Mouse (Mus musculus) lung, postnatal 36 days (tissue): ENCODE measurements around the gene Vamp5.

Experiments used
- DNase-seq: peaks from one replicate; pipeline ENCODE4 v3.0.0; 2022; ENCODE audit warnings: mixed read lengths

Vamp5 gene

DNA sequence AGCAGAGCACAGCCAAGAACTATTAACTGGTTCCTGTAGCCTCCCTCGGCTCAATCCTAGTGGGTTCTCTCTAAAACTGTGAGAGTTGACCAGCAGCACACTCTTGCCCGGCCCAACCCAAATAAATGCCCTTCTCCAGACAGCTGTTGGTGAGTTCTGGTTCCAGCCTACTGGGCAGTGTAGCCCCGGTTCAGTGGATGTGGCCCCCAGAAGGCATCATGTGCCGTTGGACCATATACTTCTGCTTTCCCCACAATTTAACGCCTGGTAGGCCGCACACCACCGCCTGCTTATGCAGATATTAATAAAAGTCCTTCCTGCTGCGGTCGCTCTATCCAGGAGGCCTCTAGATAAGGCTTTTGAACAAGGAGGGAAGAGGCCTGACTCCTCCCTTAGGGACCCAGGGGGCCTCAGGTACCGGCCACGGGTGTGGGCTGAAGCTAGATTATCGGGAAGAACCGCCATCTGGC lies 9.2 kb upstream of the Vamp5 start:
- peak; percentile 52 for DNase-seq

DNA sequence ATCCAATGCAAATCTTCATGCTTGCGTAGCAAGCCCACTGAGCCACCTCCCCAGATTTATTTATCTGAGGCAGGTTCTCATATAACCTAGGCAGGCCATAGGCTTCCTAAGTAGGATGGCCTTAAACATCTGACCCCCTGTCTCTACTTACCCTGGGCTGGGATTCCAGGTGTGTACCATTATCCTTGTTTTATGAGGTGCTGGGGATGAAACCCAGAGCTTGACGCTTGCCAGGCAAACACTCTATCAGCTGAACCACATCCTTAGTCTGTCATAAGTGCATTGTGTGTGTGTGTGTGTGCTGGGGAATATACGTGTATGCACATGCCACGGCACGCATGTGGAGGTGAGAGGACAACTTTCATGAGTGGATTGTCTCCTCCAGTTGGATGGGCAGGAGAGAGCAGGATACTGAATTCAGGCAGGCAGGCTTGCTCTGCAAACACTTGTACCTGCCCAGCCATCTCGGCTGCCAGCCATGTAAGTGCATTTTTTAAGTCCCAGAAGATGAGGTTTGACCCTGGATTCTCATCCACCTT lies 8.6 kb upstream of the Vamp5 start:
- DNase-seq, result no peak

DNA sequence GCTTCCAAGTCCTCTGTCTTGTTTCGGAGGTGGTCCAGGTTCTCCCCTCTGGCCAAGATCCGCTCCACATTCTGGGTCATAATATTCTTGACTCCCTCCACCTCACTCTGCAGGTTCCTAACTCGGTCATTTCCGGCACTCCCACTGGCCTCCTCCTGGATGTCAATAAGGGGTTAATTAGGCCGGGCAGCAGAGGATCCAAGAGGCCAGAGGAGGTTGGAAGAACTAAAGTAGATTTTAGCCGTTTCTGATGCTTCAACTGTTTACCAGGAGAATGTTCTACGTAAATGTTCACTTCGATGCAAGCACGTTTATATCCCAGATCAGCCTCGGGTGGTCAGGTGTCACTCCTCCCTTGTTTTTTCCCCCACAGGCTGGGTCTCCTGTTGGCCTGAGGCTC lies 8.0 kb upstream of the Vamp5 start:
- DNase-seq, result no peak

DNA sequence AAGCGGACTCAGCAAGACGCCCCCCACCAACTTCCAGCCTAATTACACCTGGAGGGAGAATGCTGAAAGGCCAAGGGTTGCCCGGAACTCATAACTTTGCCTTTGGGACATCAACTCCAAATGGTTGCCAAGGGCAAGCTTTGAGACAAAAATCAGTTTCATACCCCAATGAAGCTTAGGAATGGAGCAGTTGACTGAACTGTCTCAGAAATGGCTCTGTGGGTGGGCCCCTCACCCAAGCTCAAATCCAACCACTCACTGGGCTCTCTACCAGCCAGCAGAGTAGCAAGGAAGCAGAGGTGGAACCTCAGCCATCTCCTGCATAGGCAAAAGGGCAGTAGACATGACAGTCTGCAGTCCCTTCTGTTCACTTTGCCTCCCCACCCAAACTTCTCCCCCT lies 7.5 kb upstream of the Vamp5 start:
- no peak for DNase-seq

DNA sequence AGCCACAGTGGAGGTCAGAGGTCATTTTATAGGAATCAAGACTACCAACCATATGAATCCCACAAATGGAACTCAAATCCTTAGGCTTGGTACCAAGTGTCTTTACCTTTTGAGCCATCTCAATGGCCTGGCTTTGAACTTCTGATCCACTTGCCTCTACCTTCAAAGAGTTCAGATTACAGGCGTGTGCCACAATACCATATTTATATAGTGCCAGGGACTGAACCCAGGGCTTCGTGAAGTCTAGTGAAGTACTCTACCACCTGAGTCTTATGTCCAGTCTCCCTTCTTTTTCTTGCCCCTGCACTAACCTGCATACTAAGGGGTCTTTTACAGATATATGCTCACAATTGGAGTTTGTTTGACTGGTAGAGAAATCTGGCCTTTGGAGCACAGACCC lies 6.3 kb upstream of the Vamp5 start:
- DNase-seq, result no peak

DNA sequence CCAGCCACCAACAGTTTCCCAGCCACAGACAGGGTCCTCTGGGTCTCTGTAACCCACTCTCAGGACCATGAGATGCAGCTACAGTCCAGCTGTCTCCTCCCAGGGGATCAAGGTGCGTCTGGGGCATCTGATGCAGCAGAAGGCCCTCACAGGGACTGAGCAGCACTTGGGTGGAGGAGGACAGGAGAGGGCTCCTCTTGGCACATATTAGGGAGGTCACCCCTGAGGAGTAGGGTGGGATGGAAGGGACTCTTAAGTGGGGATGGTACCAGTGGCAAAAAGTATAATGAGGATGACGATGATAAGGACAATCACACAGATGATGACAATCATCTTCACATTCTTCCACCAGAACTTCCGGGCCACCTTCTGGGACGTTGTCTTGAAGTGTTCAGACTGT lies 5.0 kb upstream of the Vamp5 start:
- no peak for DNase-seq

DNA sequence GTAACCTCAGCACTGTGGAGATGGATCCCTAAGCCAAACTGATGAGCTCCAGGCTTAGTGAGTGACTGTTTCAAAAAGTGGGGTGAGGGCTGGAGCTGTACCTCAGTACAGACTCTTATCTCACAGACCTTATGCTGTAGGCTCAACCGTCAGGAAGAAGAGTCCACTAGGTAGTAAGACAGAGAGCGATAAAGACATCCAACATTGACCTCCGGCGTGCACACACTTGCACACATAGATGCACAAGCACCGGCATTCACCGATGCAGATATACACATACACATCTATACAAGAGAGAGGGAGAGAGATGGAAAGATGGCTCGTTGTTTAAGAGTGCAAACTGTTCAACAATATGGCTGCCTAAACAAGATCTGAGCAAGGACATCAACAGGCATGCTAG lies 3.7 kb upstream of the Vamp5 start:
- DNase-seq, result no peak

DNA sequence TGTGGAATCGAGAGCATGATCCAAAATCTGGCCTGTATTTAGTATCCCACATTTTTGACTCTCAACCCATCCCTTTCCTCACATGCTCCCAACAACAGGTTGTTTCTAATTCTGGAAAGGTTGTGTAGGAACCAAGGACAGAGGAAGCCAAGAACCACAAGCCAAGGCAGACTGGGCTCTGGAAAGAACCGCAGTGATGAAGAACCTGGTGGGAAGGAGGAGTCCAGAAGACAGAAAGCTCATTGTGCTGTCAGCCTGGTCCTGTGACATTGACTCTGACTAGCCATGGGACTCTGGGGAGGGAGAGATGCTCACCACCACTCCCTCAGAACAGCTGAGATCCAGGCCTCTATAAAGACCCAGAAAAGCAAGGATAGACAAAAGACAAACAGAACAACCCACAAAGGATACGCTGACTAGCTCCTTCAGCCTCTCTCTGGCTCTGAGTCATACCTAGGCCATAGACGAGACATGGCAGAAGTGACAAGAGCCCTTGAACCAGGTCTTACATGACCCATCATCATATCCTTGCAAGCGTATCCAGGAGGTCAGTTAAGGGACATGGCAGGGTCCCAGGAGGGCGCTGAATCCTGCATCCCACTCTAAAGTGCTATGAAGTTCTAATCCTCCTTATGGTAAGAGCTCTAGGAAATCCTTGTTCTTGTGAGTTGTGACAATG lies 3.0 kb upstream of the Vamp5 start:
- DNase-seq, result no peak

DNA sequence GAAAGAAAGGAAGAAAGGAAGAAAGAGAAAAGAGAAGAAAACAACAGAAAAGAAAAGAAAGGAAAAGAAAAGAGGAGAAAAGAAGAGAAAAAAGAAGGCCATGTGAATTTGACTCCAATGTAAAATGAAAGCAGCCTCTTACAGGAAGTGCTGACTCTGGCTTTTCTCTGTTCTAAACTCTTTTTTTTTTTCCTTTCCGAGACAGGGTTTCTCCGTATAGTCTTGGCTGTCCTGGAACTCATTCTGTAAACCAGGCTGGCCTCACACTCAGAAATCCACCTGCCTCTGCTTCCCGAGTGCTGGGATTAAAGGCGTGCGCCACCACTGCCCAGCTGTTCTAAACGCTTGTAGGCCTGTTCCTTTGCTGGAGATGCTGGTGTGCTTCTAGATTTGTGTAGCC lies 2.2 kb upstream of the Vamp5 start:
- DNase-seq, result no peak

DNA sequence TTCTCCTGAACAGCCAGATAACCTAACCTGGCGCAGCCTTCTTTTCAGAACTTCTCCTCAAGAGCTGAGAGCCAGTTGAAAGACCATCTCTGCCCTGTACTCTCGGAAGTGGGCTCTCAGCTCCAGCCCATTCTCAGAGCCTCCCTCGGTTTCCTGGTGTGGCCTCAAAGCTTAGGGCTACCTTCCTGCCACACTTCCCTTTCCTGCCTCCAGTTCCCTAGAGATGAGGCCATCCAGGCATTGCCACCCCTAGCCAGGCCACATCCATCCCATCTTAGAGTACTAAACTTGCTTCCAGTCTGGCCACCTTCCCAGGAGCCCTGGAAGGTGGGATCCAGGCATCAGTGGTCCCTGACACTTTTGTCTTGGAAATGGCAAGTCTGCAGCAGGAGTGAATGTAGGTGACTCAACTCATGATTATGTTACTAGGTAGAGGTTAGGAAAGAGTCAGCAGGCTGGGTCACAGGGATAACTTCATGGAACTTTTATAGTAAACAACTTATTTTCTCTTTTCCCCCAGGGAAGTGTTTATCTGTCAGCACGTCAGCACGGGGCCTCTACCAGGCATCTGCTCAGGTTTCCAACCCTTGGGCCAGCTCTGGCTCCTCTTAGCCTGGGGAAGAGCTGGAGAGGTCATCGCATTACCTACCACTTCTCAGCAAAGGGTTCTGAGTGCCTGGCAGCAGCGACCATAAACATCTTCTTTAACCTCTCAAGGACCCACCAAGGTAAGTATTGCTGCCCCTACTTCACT lies 714 bp downstream of the Vamp5 start:
- no peak for DNase-seq

DNA sequence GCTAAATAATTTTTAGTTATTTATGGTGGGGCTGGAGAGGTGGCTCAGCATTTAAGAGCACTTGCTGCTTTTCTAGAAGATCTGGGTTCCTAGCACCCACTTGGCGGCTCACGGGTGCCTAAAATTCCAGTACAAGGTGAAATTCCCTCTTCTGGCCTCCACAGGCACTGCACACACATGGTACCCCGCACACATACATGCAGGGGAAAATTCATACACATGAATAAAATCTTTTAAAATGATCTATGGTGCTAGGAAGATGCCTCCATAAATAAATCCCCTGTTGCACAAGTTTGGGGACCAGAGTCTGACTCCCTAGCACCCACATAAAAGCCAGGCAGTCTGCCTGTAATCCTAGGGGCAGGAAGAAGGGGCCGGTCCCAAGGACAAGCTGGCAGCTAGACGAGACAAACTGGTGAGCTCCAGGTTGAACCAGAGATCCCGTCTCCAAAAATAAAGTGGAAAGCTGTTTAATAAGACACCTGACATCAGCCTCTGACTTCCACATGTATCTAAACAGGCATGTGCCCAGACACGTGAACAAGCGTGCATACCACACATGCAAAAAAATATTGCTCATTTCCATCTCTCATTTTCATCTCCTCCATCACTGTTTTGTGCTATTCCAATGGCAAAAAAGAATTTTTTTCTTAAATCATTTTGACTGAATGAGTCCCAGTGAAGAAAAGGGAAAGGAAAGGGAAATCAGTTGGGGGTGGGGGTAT lies 1.6 kb downstream of the Vamp5 start:
- no peak for DNase-seq

DNA sequence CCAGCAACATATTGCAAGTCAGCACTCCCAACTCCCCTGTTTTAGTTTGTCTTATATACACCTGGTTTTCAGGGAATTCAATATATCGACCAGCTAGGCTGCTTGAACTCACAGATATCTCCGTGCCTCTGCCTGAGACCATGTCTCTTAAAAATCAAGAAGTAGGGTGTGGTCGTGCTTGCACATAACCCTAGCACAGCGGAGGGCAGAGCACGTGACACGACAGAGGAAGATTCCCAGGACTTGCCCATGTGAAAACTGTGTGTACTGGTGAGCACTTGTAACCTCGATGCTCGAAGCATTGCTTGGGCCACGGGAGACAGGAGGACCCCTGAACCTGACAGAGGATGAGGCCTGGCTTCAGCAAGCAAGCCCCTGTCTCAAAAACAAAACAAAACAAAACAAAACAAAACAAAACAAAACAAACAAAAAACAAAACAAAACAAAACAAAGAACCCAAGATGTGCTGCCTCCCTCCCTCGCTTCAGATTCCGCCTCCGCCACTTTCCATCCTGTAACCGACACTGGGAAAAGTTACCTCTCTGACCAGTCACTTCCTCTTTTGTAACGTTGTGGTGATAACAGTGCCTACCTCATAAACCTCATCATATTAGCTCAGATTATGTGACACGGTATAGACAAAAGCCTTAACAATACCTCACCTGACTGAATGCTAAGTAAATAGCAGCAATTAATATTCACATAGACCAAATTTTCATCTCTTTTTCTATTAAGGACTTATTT lies 5.3 kb downstream of the Vamp5 start:
- peak; percentile 55 for DNase-seq

DNA sequence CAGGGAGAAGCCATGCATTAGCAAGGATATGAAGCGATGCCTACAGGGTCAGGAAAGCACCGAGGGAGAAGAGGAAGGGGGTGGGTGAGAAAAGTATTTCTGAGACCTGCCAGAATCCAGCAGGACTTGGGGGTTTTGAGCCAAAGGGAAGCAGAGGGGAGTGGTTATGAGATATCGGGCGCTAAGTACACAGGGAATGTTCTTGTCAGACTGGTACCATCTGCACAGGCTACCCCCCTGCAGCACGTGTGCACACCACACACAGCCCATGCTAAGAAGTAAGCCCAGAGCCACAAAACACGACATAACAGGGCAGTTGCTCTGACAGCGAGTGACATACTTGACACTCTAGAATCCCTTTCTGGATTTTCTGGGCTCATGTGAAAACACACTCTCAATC lies 6.1 kb downstream of the Vamp5 start:
- no peak for DNase-seq

DNA sequence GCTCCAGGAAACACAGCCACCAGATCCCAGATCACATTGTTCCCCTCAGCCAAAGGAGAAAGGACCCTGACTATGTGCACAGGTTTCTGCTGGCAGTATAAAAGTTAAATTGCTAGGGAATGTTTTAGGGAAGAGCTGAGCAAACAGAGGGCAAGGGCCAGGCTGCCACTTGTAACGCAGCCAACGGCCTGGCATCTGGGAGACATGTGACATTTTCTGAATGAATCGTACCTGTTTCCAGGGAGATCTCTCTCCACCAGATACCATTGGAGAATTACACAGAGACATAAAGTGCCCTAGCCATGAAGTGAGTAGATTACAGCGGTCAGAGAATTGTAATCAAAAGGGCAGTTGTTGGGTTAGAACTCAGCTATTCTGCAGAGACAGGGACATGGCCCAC lies 7.1 kb downstream of the Vamp5 start:
- DNase-seq, result peak; percentile 64

DNA sequence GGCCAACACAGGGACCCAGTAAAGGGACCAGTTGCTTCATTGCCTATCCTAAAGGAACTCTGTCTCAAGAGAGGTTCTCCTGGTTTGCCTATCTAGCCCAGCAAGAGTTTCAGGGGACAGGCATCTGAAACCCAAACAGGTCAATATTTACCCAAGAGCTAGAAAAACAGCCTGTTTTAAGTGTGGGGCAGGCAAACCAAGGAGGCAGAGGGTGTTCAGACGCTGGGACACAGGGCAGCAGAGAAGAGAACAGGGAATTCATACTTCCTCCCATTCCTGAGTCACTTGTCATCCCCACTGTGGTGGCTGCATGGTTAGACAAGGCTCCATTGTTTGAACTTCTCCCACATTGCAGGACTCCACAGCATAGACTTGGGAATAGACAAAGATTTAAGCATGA lies 8.7 kb downstream of the Vamp5 start:
- DNase-seq, result no peak

DNA sequence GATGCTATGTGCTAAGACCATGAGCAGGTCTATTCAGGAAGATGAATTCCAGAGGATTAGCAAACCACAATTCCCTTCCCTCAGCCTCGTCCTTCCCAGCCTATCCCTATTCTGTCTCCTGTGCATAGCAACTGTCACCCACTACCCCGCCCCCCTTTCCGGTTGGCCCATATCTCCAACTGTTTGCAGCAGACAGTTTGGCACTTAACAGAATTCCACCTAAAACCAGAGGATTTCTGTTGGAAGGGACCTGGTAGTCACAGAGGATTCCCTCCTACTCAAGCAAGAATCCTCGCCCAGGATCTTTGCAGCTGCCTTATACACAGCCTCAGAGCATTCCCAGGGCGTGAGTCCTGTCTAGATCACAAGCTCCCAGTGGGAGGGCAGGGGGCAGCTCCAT lies 9.1 kb downstream of the Vamp5 start:
- DNase-seq, result no peak

DNA sequence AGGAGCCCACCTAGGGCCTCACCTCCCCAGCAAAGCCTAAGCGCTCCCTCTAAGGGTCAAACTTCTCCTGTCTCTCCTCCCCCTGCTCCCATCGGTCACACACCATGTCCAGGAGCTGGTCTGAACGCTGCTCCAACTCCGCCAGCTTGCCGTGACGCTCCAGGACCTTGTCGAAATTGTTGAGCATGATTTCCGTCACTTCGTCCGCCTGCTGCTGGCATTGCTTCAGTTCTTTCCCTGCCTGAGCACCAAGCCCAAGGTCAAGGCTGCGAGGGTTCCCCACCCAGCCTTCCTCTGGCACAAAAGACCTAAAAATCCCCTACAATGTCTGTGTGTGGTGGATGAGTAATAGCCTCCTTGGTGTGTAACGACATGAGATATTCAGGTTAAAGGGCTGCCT lies 10.2 kb downstream of the Vamp5 start:
- DNase-seq, result no peak

DNA sequence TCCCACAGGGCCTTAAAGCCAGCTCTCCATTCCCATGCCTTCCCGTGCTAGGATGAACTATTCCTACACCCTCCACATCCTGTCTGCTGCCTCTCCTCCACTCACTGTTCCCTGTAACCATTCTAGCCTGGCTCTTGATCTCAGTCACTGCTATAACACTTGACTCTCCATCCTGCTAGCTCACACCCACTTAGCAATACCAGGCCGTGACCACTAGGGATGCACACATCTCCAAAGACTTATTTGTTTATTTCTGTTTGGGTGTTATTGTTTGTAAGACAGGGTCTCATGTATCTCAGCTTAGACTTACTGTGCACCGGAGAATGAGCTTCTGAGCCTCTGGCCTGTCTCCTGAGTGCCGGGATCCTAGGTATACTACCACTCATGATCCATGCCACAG lies 10.7 kb downstream of the Vamp5 start:
- DNase-seq, result no peak

DNA sequence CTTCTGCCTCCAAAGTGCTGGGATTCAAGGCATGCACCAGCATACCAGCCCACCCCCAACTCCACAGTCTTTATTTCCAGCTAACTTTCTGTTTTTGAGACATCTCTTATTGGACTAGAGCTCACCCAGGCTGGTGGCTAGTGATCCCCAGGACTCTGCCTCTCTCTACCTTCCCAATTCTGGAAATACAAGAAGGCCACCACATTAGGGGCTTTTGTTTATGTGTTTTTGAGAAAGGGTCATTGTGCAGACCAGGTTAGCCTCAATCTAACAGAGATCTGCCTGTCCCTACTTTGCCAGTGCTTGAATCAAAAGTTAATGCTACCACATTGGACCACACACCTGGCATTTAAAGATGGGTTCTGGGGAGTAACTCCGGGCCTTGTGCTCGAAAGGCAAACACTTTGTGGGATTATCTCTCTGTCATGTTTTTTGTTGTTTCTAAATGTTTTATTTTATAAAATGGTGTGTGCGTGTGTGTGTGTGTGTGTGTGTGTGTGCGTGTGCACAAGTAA lies 12.8 kb downstream of the Vamp5 start:
- no peak for DNase-seq

DNA sequence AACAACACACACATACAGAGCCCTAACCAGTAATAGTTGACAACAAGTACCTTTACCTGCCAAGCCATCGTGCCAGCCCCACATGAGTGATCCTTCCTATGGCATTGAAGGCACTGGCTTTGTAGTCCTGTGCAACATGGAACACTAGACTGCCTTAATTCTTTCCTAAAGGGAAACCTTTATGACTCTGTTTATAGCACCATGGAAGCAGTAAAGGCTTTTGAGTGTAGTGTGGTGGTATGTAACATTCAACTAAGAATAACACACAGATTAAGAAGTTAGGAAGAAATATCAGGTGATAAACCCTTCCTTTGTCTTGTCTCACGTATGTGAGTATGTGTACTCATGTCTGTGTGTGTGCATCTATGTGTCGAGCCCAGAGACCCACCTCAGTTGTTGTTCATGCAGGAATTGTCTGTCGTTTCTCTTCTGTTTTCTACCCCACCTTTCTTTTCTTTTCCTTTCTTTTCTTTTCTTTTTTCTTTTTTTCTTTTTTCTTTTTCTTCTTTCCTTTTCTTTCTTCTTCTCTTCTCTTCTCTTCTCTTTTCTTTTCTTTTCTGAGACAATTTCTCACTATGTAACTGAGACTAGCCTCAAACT lies 13.3 kb downstream of the Vamp5 start, which contains the start of gene Rnf181:
Gene Rnf181, minus strand, starts transcription at position 113 of the 600 bp plus-strand sequence.
- DNase-seq, result no peak

DNA sequence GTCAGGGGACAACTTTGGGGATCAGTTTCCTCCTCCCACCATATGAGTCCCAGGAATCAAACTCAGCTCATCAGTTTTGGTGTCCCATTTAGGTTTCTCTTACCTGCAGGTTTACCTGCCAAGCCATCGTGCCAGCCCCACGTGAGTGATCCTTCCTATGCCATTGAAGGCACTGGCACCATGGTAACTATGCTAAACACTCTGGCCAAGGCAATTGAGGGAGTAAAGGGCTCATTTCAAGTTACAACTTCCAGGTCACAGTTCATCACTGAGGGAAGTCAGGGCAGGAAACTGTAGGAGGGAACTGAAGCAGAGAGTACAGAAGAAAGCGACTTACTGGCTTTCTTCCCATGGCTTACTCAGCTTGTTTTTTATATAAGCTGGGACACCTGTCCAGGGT lies 14.0 kb downstream of the Vamp5 start:
- no peak for DNase-seq

DNA sequence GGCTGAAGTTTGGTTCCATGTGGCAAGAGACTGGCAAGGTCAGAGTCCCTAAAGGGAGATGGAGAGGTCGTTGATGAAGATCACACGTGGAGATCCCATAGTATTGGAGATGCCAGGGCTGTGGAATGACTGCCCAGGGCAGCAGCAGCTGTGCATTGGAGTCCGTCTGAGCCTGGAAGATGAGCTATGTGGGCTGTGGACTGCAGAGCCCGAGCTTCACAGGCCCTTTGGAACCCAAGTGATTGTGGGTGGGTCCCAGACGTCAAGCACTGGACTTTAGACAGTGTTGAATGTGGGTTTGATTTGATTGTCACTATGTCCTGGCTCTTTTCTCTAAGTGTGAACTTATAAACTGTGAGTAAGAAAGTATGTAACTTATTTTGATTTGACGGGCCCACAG lies 15.3 kb downstream of the Vamp5 start:
- no peak for DNase-seq
